ENCODE assay signal across 8 mouse cellular contexts in the genomic region with DNA sequence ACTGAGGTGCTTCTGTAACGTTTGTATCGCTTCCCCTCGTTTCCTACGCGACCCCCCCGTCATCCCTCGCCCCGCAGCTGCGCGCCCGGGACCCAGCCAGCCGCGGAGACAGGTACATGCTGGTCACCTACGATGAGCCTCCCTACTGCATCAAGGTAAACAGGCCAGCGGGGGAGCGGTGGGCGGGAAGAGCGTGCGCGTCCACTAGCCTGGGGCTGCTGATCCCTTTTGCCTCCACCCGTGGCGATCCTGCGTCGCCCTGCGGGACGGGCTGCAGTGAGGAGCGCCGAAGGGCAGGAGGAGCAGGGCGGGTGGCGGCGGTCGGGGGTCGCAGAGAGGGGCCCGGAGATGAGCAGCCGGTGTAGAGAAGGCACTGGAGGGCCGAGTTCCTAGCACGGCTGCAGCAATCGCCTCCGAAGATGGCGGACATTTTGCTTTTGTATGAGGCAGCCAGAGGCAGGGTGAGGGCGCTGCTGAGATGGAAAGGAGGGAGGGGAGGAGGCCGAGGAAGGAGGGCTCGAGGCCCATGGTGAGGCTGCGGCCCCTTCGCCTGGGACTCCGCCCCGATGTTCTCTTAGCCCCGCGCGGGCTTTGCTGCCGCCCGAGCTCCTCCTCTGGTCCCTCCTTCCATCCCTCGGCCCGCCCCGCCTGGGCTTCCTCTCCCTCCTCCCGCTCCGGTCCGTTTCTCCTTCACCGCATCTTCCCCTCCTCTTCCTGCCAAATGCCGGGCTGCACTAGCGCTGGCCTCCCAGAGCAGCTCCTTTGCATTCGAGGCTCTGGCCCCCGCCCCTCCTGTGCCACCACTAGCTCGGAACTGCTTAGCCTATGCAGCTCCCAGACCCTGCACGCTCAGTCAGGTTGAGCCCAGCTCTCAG. TPM values are rescaled to one million over a fixed set of nuclear protein-coding genes. Genes with fewer than 3 reads are reported as not detected.
DNase-seq lines count a peak whose midpoint lies in the region; ATAC-seq and TF ChIP-seq lines count a peak whose summit lies in the region.

No protein-coding gene starts in this region.

- peak in 1 of 2 experiments; percentile 55; a peak in 1 of 4 replicates for TF ChIP-seq POLR2A in MEL (IDR thresholded peaks at IDR 0.05; ENCODE audit: control insufficient read depth in 1 of 2, insufficient read depth in 1 of 2, low read depth in 1 of 2, low read length in 2 of 2, poor library complexity in 1 of 2)
- peak; percentile 13; the same call in 1 of the 2 replicates for TF ChIP-seq POLR2A in cerebellum, adult 2 months (IDR thresholded peaks at IDR 0.05; ENCODE audit: borderline replicate concordance, insufficient read depth, low read length)

- H3K4me2 ChIP-seq in lung, postnatal 0 days (replicated peaks; ENCODE audit: low read depth, low read length) = peak overlapping the region; percentile 57

- peaks cover 0 to 29% of the 10 kb centered on the region in 2 experiments; a peak in 2 of 4 replicates for H3K36me3 ChIP-seq in MEL (ENCODE audit: control insufficient read depth in 1 of 2, insufficient read depth in 2 of 2, low read length in 2 of 2)
- H3K36me3 ChIP-seq in hindbrain, embryonic 10.5 days = 0 out of 2 replicates have a peak, but pooled peaks cover 4% of the 10 kb centered on the region
- H3K36me3 ChIP-seq in lung, postnatal 0 days (ENCODE audit: insufficient read depth, low read length) = no peaks in the 10 kb centered on the region

- WGBS in cerebellum, adult 2 months = 11% methylated on average over 52 of the region's 65 CpGs
- 12% methylated on average over 59 of the region's 65 CpGs for WGBS in hindbrain, embryonic 10.5 days
- WGBS in lung, postnatal 0 days = 20% methylated on average over 45 of the region's 65 CpGs

- H3K4me1 ChIP-seq in MEL (ENCODE audit: control insufficient read depth in 1 of 2, insufficient read depth in 2 of 2, low read length in 2 of 2) = peaks cover 4 to 5% of the 10 kb centered on the region in 2 experiments
- no peaks in the 10 kb centered on the region for H3K4me1 ChIP-seq in cerebellum, adult 2 months (ENCODE audit: control insufficient read depth, insufficient read depth, low read length)
- 0 out of 2 replicates have a peak, but pooled peaks cover 4% of the 10 kb centered on the region for H3K4me1 ChIP-seq in hindbrain, embryonic 10.5 days (replicated peaks)
- no peaks in the 10 kb centered on the region for H3K4me1 ChIP-seq in lung, postnatal 0 days (ENCODE audit: insufficient read depth, low read depth, low read length)

- peak; percentile 94 for ATAC-seq in lung, postnatal 0 days

- peak; percentile 87 for DNase-seq in MEL (ENCODE audit: low read depth, low spot score)
- peak; percentile 89 to 93 for DNase-seq in cerebellum, adult 2 months
- peak; percentile 85 for DNase-seq in forelimb bud, embryonic 11.5 days (ENCODE audit: low read depth, low spot score)
- DNase-seq in hindbrain, embryonic 10.5 days (ENCODE audit: low spot score) = peak; percentile 86
- DNase-seq in layer of hippocampus, adult 9-11 months = peak; percentile 94
- peak; percentile 97 for DNase-seq in lung, postnatal 0 days (ENCODE audit: low spot score)
- peak; percentile 67 for DNase-seq in ovary, postnatal 14 days (ENCODE audit: low spot score)
- DNase-seq in thymus, postnatal 14 days = peak; percentile 89

- peak overlapping the region; percentile 87 for H3K27ac ChIP-seq in MEL (ENCODE audit: control insufficient read depth, low read depth, low read length)
- H3K27ac ChIP-seq in cerebellum, adult 2 months (ENCODE audit: insufficient read depth, low read length) = peak overlapping the region; percentile 98
- peak overlapping the region; percentile 95 for H3K27ac ChIP-seq in hindbrain, embryonic 10.5 days
- peak overlapping the region; percentile 79 for H3K27ac ChIP-seq in lung, postnatal 0 days (ENCODE audit: low read length)

- no peaks in the 10 kb centered on the region for H3K27me3 ChIP-seq in MEL (ENCODE audit: control insufficient read depth in 1 of 2, insufficient read depth in 2 of 2, low read length in 2 of 2)
- no peaks in the 10 kb centered on the region for H3K27me3 ChIP-seq in cerebellum, adult 2 months (ENCODE audit: control insufficient read depth, insufficient read depth, low read length)
- H3K27me3 ChIP-seq in hindbrain, embryonic 10.5 days (ENCODE audit: insufficient read depth, poor library complexity, severe bottlenecking) = no peaks in the 10 kb centered on the region
- no peaks in the 10 kb centered on the region for H3K27me3 ChIP-seq in lung, postnatal 0 days (replicated peaks; ENCODE audit: insufficient read depth, low read length)

- no peaks in the 10 kb centered on the region for H3K9me3 ChIP-seq in MEL (replicated peaks; ENCODE audit: insufficient read depth, low read length)
- H3K9me3 ChIP-seq in hindbrain, embryonic 10.5 days = no peaks in the 10 kb centered on the region
- no peaks in the 10 kb centered on the region for H3K9me3 ChIP-seq in lung, postnatal 0 days (ENCODE audit: low read length)

- peak overlapping the region; percentile 67 to 83 for H3K4me3 ChIP-seq in MEL (ENCODE audit: control insufficient read depth in 1 of 2, insufficient read depth in 1 of 2, low read depth in 2 of 2, low read length in 2 of 2)
- H3K4me3 ChIP-seq in cerebellum, adult 2 months (replicated peaks; ENCODE audit: insufficient read depth, low read depth, low read length) = peak overlapping the region; percentile 91
- H3K4me3 ChIP-seq in hindbrain, embryonic 10.5 days = peak overlapping the region; percentile 69
- H3K4me3 ChIP-seq in lung, postnatal 0 days (ENCODE audit: low read depth, low read length) = peak overlapping the region; percentile 54

- TF ChIP-seq CTCF in MEL (IDR thresholded peaks at IDR 0.05 in 2 of 3, conservative IDR thresholded peaks at IDR 0.05 in 1 of 3; ENCODE audit: control insufficient read depth in 1 of 3, insufficient read depth in 1 of 3, low read depth in 2 of 3, low read length in 3 of 3, poor library complexity in 1 of 3, severe bottlenecking in 1 of 3) = peak in 2 of 3 experiments; percentile 26 to 32; a peak in 3 of 6 replicates
- TF ChIP-seq CTCF in cerebellum, adult 2 months (IDR thresholded peaks at IDR 0.05; ENCODE audit: borderline replicate concordance, insufficient read depth, low read depth, low read length) = no peak
- peak; percentile 68 for TF ChIP-seq CTCF in lung, postnatal 0 days (IDR thresholded peaks at IDR 0.05)

- H3K9ac ChIP-seq in MEL (ENCODE audit: control insufficient read depth, low read depth, low read length, poor library complexity, severe bottlenecking) = peak overlapping the region; percentile 88
- peak overlapping the region; percentile 55 for H3K9ac ChIP-seq in lung, postnatal 0 days (replicated peaks; ENCODE audit: low read depth)

- peaks cover 3% of the 10 kb centered on the region; the same call in 1 of the 2 replicates for H3K79me2 ChIP-seq in MEL (ENCODE audit: control insufficient read depth, insufficient read depth, low read length, poor library complexity)

- no peak for TF ChIP-seq EP300 in MEL (IDR thresholded peaks at IDR 0.05; ENCODE audit: low read depth in 1 of 2, low read length in 2 of 2)
- TF ChIP-seq EP300 in lung, postnatal 0 days (IDR thresholded peaks at IDR 0.05) = no peak

- TF ChIP-seq RAD21 in MEL (IDR thresholded peaks at IDR 0.05; ENCODE audit: low read depth, low read length) = no peak

TF ChIP-seq in MEL, 35 proteins besides CTCF, POLR2A, EP300 and RAD21:
- no peak for TF ChIP-seq GABPA (IDR thresholded peaks at IDR 0.05; ENCODE audit: low read depth, low read length)
- TF ChIP-seq TBP (IDR thresholded peaks at IDR 0.05; ENCODE audit: low read depth, low read length) = 0 out of 2 replicates have a peak, but pooled peaks have one; percentile 21
- TF ChIP-seq NELFE (IDR thresholded peaks at IDR 0.05; ENCODE audit: low read depth, low read length) = peak; percentile 30
- TF ChIP-seq KAT2A (conservative IDR thresholded peaks at IDR 0.05; ENCODE audit: low read depth, low read length) = no peak
- peak; percentile 37; the same call in 1 of the 2 replicates for TF ChIP-seq NRF1 (IDR thresholded peaks at IDR 0.05; ENCODE audit: insufficient read depth, low read depth, low read length, poor library complexity, severe bottlenecking)
- TF ChIP-seq TAL1 (IDR thresholded peaks at IDR 0.05; ENCODE audit: low read length) = no peak
- no peak for TF ChIP-seq ZKSCAN1 (IDR thresholded peaks at IDR 0.05; ENCODE audit: low read depth, low read length)
- peak; percentile 65; the same call in 1 of the 2 replicates for TF ChIP-seq MAZ (IDR thresholded peaks at IDR 0.05; ENCODE audit: low read depth, low read length)
- no peak for TF ChIP-seq UBTF (IDR thresholded peaks at IDR 0.05; ENCODE audit: borderline replicate concordance, insufficient read depth, low read depth, low read length)
- TF ChIP-seq JUND (IDR thresholded peaks at IDR 0.05; ENCODE audit: low read depth, low read length) = no peak
- no peak for TF ChIP-seq CHD2 (IDR thresholded peaks at IDR 0.05; ENCODE audit: low read length)
- TF ChIP-seq ZC3H11A (IDR thresholded peaks at IDR 0.05; ENCODE audit: low read depth, low read length) = no peak
- no peak for TF ChIP-seq ETS1 (IDR thresholded peaks at IDR 0.05; ENCODE audit: low read depth, low read length)
- TF ChIP-seq ZMIZ1 (IDR thresholded peaks at IDR 0.05; ENCODE audit: low read depth, low read length) = 0 out of 2 replicates have a peak, but pooled peaks have one; percentile 1
- TF ChIP-seq SMC3 (IDR thresholded peaks at IDR 0.05; ENCODE audit: low read depth, low read length) = no peak
- TF ChIP-seq USF2 (IDR thresholded peaks at IDR 0.05; ENCODE audit: borderline replicate concordance in 1 of 2, insufficient read depth in 1 of 2, low read depth in 1 of 2, low read length in 2 of 2) = no peak
- TF ChIP-seq TCF12 (IDR thresholded peaks at IDR 0.05; ENCODE audit: low read depth, low read length) = 0 out of 2 replicates have a peak, but pooled peaks have one; percentile 8

RNA-seq across cellular contexts. Expression of a gene that starts 1.0 kb away (rescaled TPM):
- 9.8 and 18.4 TPM in 2 replicates for total RNA-seq in MEL (2012; rRNA removed)
- polyA plus RNA-seq in MEL (2012; ENCODE audit: insufficient read depth in 1 of 2, insufficient read length in 2 of 2, low read depth in 1 of 2, low replicate concordance in 2 of 2, missing spikeins in 1 of 2) = 100 to 1,000 TPM in 1 of 2 experiments, 10 to 100 TPM in 1; 56.1 to 124 TPM
- polyA plus RNA-seq in cerebellum, adult 2 months (2012; rRNA removed) = 74.6 and 75.3 TPM in 2 replicates
- 19.4 and 23.9 TPM in 2 replicates for polyA plus RNA-seq in hindbrain, embryonic 10.5 days (2016; fragmentation: Nextera tagmentation; extraction: Ambion mirVana)
- polyA plus RNA-seq in lung, postnatal 0 days (2015; fragmentation: Nextera tagmentation; extraction: Ambion mirVana) = 27.0 and 30.9 TPM in 2 replicates

RNA-seq across cellular contexts. Expression of a gene that starts 7.8 kb away (rescaled TPM):
- 2.5 TPM in 1 of 2 replicates, not detected in the other for total RNA-seq in MEL (2012; rRNA removed)
- not detected for polyA plus RNA-seq in MEL (2012; ENCODE audit: insufficient read depth in 1 of 2, insufficient read length in 2 of 2, low read depth in 1 of 2, low replicate concordance in 2 of 2, missing spikeins in 1 of 2)
- not detected in 2 replicates for polyA plus RNA-seq in cerebellum, adult 2 months (2012; rRNA removed)
- 0.57 and 1.3 TPM in 2 replicates for polyA plus RNA-seq in hindbrain, embryonic 10.5 days (2016; fragmentation: Nextera tagmentation; extraction: Ambion mirVana)
- 0.74 TPM in 1 of 2 replicates, not detected in the other for polyA plus RNA-seq in lung, postnatal 0 days (2015; fragmentation: Nextera tagmentation; extraction: Ambion mirVana)

Comparison
In these comparisons a context has a peak if more than half of its experiments do, and no peak if none do; other contexts are left out.
1. Peak in every context shown above with its lines: DNase-seq, ATAC-seq, H3K4me3 ChIP-seq and H3K27ac ChIP-seq.